Mouse (Mus musculus): ENCODE measurements around the gene Mprip. TPM values are rescaled to one million over a fixed set of nuclear protein-coding genes. Genes with fewer than 3 reads are reported as not detected.
"Not testable (repeated sequence)": the region's sequence is repeated elsewhere in the genome, so short reads cannot be mapped to it uniquely, and the experiment has no call there.

Mprip gene
- total RNA-seq, 2 experiments from 2014 or later: 94.7 to 120 TPM

- intact Hi-C loops (cut with DNase I; ENCODE audit: low total_unique reads): no loop called here
- DNase-seq: no peak
These were observed 36.5 kb downstream of the Mprip start for GRCm38 (mm10) chr11:59697572-59697971.

- intact Hi-C loops (cut with DNase I; ENCODE audit: low total_unique reads): no loop called here
- no peak for DNase-seq
These were observed 39.7 kb downstream of the Mprip start for GRCm38 (mm10) chr11:59700787-59701186.

- DNase-seq: no peak
- intact Hi-C loops (cut with DNase I; ENCODE audit: low total_unique reads): no loop called here
These were observed 44.0 kb downstream of the Mprip start for GRCm38 (mm10) chr11:59705113-59705512.

GRCm38 (mm10) chr11:59707481-59707880 is 46.4 kb downstream of the Mprip start:
- DNase-seq: no peak
- intact Hi-C loops (cut with DNase I; ENCODE audit: low total_unique reads): no loop called here

GRCm38 (mm10) chr11:59707931-59708611 is 47.0 kb downstream of the Mprip start:
- intact Hi-C loops (cut with DNase I; ENCODE audit: low total_unique reads): no loop called here
- DNase-seq: peak; percentile 75

- intact Hi-C loops (cut with DNase I; ENCODE audit: low total_unique reads): no loop called here
- DNase-seq: no peak
These were observed 54.3 kb downstream of the Mprip start for GRCm38 (mm10) chr11:59715424-59715840.

GRCm38 (mm10) chr11:59717801-59718291 is 56.7 kb downstream of the Mprip start:
- no peak for DNase-seq
- intact Hi-C loops (cut with DNase I; ENCODE audit: low total_unique reads): no loop called here

- intact Hi-C loops (cut with DNase I; ENCODE audit: low total_unique reads): no loop called here
- no peak for DNase-seq
These were observed 58.1 kb downstream of the Mprip start for GRCm38 (mm10) chr11:59719185-59719584.

GRCm38 (mm10) chr11:59721385-59721784 is 60.3 kb downstream of the Mprip start:
- DNase-seq: peak; percentile 38
- intact Hi-C loops (cut with DNase I; ENCODE audit: low total_unique reads): no loop called here

GRCm38 (mm10) chr11:59727204-59727603 is 66.1 kb downstream of the Mprip start:
- intact Hi-C loops (cut with DNase I; ENCODE audit: low total_unique reads): no loop called here
- DNase-seq: peak; percentile 27

- DNase-seq: no peak
- intact Hi-C loops (cut with DNase I; ENCODE audit: low total_unique reads): no loop called here
These were observed 70.7 kb downstream of the Mprip start for GRCm38 (mm10) chr11:59731821-59732220.

- DNase-seq: peak; percentile 60
- intact Hi-C loops (cut with DNase I; ENCODE audit: low total_unique reads): no loop called here
These were observed 71.4 kb downstream of the Mprip start for GRCm38 (mm10) chr11:59732407-59733066.

GRCm38 (mm10) chr11:59733600-59733999 is 72.5 kb downstream of the Mprip start:
- intact Hi-C loops (cut with DNase I; ENCODE audit: low total_unique reads); DNase-seq: not testable (repeated sequence)

GRCm38 (mm10) chr11:59734335-59734734 is 73.2 kb downstream of the Mprip start:
- intact Hi-C loops (cut with DNase I; ENCODE audit: low total_unique reads): no loop called here
- no peak for DNase-seq

- DNase-seq; intact Hi-C loops (cut with DNase I; ENCODE audit: low total_unique reads): not testable (repeated sequence)
These were observed 74.8 kb downstream of the Mprip start for GRCm38 (mm10) chr11:59735938-59736337.

GRCm38 (mm10) chr11:59737250-59737649 is 76.1 kb downstream of the Mprip start:
- intact Hi-C loops (cut with DNase I; ENCODE audit: low total_unique reads): no loop called here
- DNase-seq: no peak

GRCm38 (mm10) chr11:59739996-59740395 is 78.9 kb downstream of the Mprip start:
- DNase-seq: no peak
- intact Hi-C loops (cut with DNase I; ENCODE audit: low total_unique reads): no loop called here

GRCm38 (mm10) chr11:59741915-59742314 is 80.8 kb downstream of the Mprip start:
- intact Hi-C loops (cut with DNase I; ENCODE audit: low total_unique reads): no loop called here
- no peak for DNase-seq

GRCm38 (mm10) chr11:59743307-59743706 is 82.2 kb downstream of the Mprip start:
- intact Hi-C loops (cut with DNase I; ENCODE audit: low total_unique reads): no loop called here
- no peak for DNase-seq

GRCm38 (mm10) chr11:59743712-59744111 is 82.6 kb downstream of the Mprip start:
- intact Hi-C loops (cut with DNase I; ENCODE audit: low total_unique reads): no loop called here
- DNase-seq: no peak

GRCm38 (mm10) chr11:59744374-59744773 is 83.3 kb downstream of the Mprip start:
- DNase-seq: no peak
- intact Hi-C loops (cut with DNase I; ENCODE audit: low total_unique reads): no loop called here

Measured in gastrocnemius, postnatal 14 days (tissue).